Mouse (Mus musculus) erythroblast, embryonic 14.5 days (primary cell): ENCODE measurements around the gene Pdcd2l.

Experiments
- GATA1 ChIP-seq: IDR thresholded peaks from 2 replicates; pipeline ENCODE4 v1.6.1; 2012; ENCODE audit warnings: low read length, inconsistent platforms, mixed read lengths
- TAL1 ChIP-seq: IDR thresholded peaks from 3 replicates; pipeline ENCODE4 v1.6.1; 2012; ENCODE audit warnings: low read length, inconsistent platforms, mixed read lengths

DNA sequence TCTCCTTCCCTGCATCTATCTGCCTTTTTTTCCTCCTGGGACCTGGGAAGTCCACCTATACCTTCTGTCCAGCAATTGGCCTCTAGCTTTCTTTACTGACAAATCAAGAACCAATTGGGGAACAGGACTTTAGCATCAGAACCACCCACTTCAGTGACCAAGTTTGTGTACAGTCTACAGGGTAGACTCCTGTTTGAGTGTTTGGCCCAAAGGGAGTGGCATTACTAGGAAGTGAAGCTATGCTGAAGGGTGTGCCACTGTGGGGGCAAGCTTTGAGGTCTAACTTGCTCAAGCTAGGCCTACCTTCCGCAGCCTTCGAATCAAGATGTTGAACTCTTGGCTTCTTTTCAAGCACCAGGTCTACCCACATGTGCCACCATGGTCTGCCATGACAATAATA, 4.4 kb upstream of the Pdcd2l start:
- TF ChIP-seq TAL1: no peak
- TF ChIP-seq GATA1: no peak
